Mouse (Mus musculus): ENCODE results near the gene Uckl1.

DNA sequence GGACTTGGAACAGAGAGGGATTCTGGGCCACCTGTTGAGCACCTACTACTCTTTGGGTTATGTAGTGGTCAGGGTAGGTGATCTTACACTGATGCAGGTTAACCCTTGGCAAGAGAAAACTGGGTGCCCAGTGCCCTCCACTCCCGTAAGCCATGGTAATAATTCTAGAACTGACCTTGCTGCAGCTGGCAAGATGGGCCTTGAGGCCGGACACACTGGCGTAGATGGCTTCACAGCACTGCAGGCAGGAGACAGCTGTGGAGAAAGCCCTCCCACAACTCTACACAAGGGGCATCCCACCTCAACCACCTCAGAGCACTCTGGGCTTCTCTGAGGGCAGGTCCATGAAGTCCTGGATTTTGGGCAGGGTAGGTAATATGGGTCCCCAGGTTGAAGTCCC lies 1.4 kb upstream of the Uckl1 start:
- TF ChIP-seq ZKSCAN1 (IDR thresholded peaks at IDR 0.05; ENCODE audit: borderline replicate concordance, low read depth, low read length) (no peak), MYC (IDR thresholded peaks at IDR 0.05; ENCODE audit: low read depth, low read length) (no peak), CTCF (conservative IDR thresholded peaks at IDR 0.05 in 1 of 2, IDR thresholded peaks at IDR 0.05 in 1 of 2; ENCODE audit: low read depth in 2 of 2, low read length in 2 of 2) (no peak), POLR2A (IDR thresholded peaks at IDR 0.05; ENCODE audit: low read depth, low read length) (no peak), GABPA (IDR thresholded peaks at IDR 0.05; ENCODE audit: insufficient replicate concordance, low read depth, low read length) (no peak), MAX (IDR thresholded peaks at IDR 0.05; ENCODE audit: low read length) (no peak), POLR2AphosphoS2 (IDR thresholded peaks at IDR 0.05; ENCODE audit: low read depth, low read length) (no peak), RAD21 (IDR thresholded peaks at IDR 0.05; ENCODE audit: low read depth, low read length) (no peak), ETS1 (conservative IDR thresholded peaks at IDR 0.05; ENCODE audit: low read depth, low read length) (no peak), HCFC1 (IDR thresholded peaks at IDR 0.05; ENCODE audit: low read depth, low read length) (no peak), NRF1 (IDR thresholded peaks at IDR 0.05; ENCODE audit: low read depth, low read length) (no peak), CHD1 (IDR thresholded peaks at IDR 0.05; ENCODE audit: low read depth, low read length) (no peak), NELFE (IDR thresholded peaks at IDR 0.05; ENCODE audit: low read depth, low read length) (no peak)
